Mouse (Mus musculus) embryo, embryonic 11 days (tissue): ENCODE measurements around the gene Cd80.
A peak's percentile ranks its signal among the peaks of the same experiment; 100 is the strongest.

Experiments
- DNase-seq: peaks from one replicate; pipeline ENCODE4 v3.0.0-alpha.2; 2015

Cd80 gene

GRCm38 (mm10) chr16:38536544-38537146 lies 81.3 kb downstream of the Cd80 start:
- DNase-seq: peak; percentile 78

GRCm38 (mm10) chr16:38538716-38539380 lies 83.5 kb downstream of the Cd80 start:
- no peak for DNase-seq
